Mouse (Mus musculus): Measurements from ENCODE around the gene Ccdc130.

DNA sequence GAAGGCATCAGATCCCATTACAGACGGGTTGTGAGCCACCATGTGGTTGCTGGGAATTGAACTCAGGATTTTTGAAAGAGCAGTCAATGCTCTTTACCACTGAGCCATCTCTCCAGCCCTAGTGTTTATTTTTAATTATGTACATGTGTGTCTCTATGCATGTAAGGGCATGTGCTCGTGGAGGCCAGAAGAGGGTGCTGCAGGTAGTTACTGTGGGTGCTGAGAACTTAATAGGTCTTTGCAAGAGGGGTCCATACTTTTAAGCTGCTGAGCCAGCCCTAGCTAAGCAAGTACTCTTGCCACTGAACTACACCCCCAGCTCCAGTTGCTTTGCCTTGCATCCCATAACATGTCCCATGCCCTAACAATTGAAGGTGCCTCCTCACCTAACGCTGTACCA, 14.3 kb downstream of the Ccdc130 start:
- no peak for TF ChIP-seq CTCF (conservative IDR thresholded peaks at IDR 0.05; ENCODE audit: low read length)
- TF ChIP-seq NANOG (IDR thresholded peaks at IDR 0.05; ENCODE audit: borderline replicate concordance, low read length): no peak
- TF ChIP-seq POU5F1 (IDR thresholded peaks at IDR 0.05; ENCODE audit: borderline replicate concordance, low read length): no peak
